Mouse (Mus musculus) heart, adult 2 months (tissue): Measurements from ENCODE around the gene Sfrp4. TPM values are rescaled to one million over a fixed set of nuclear protein-coding genes. Genes with fewer than 3 reads are reported as not detected.

Experiments used
- DNase-seq, 2 experiments: peaks; one replicate each; pipeline ENCODE4 v3.0.0; 2021
- H3K27ac ChIP-seq: fragments of 200-600 bp; 2 replicates; pipeline ENCODE4 v1.8.1; 2022
- H3K27me3 ChIP-seq: fragments of 200-500 bp; 2 replicates; pipeline ENCODE4 v1.6.1; 2012; ENCODE audit warnings: mild to moderate bottlenecking, low read length, inconsistent platforms, mixed read lengths; ENCODE audit not compliant: control insufficient read depth, insufficient read depth
- H3K36me3 ChIP-seq: fragments of 200-500 bp; 2 replicates; pipeline ENCODE4 v1.6.1; 2012; ENCODE audit warnings: low read length, inconsistent platforms; ENCODE audit not compliant: control insufficient read depth, insufficient read depth
- H3K4me1 ChIP-seq: fragments of 200-500 bp; 2 replicates; pipeline ENCODE4 v1.6.1; 2011; ENCODE audit warnings: low read length; ENCODE audit not compliant: control insufficient read depth, insufficient read depth
- H3K4me3 ChIP-seq: fragments of 200-600 bp; 2 replicates; pipeline ENCODE4 v1.8.1; 2022
- H3K79me2 ChIP-seq: fragments of 200-500 bp; replicated peaks from 2 replicates; pipeline ENCODE4 v1.6.1; 2012; ENCODE audit warnings: mild to moderate bottlenecking, inconsistent platforms, low read length, moderate library complexity, mixed read lengths; ENCODE audit not compliant: control insufficient read depth, insufficient read depth
- H3K9ac ChIP-seq: fragments of 200-500 bp; 2 replicates; pipeline ENCODE4 v1.6.1; 2012; ENCODE audit warnings: low read depth, mild to moderate bottlenecking, control low read depth, inconsistent platforms, low read length, mixed read lengths
- CTCF ChIP-seq: fragments of 200-600 bp; IDR thresholded peaks from 2 replicates; pipeline ENCODE4 v1.8.1; 2022; ENCODE audit warnings: antibody characterized with exemption, mild to moderate bottlenecking, moderate library complexity
- EP300 ChIP-seq: fragments of 200-500 bp; IDR thresholded peaks from 2 replicates; pipeline ENCODE4 v1.6.1; 2011; ENCODE audit warnings: low read depth, low read length, control low read depth; ENCODE audit not compliant: insufficient read depth
- POLR2A ChIP-seq: fragments of 200-500 bp; IDR thresholded peaks from 2 replicates; pipeline ENCODE4 v1.6.1; 2011; ENCODE audit warnings: mild to moderate bottlenecking, low read depth, low read length, control low read depth; ENCODE audit not compliant: insufficient read depth
- intact Hi-C: fragments of 180-260 bp; cut with DNase I; formaldehyde crosslinking; loops from one replicate; pipeline ENCODE4 v1.15.1; 2025
- polyA plus RNA-seq: library from polyadenylated mRNA; depleted of rRNA; stranded (reverse); fragments of >200 nt; gene quantifications from 2 replicates; pipeline ENCODE4 v1.2.3, GENCODE M21; 2012; rRNA removed
- total RNA-seq, 2 experiments: library from RNA; stranded (reverse); gene quantifications; 2 replicates each; pipeline ENCODE4 v1.2.3; 2021

Gene Sfrp4
- total and polyA plus RNA-seq, 3 experiments: 0.31 to 1.3 (median 0.32) TPM

DNA sequence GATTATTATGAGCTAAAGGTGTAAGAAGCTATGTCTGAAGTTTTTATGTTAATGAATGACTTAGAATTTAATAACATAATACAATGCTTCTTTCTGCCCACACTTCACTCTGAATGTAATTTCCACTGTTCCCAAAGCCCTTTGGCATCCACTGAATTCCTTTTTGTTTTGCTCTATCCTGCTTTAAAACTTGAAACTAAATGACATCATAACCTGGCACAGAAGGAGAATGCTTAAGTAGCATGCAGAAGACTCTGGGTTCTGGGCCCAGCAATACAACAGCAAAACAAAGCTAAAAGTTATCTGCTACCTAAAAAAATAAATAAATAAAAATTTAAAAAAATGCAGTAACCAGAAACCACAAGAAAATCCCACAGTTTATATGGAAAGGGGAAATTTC, 51.7 kb downstream of the Sfrp4 start:
- Histone ChIP-seq H3K27me3 (no peaks in the 10 kb centered on the region), H3K9ac (no peak overlapping the region), H3K36me3 (no peaks in the 10 kb centered on the region), H3K4me3 (no peak overlapping the region), H3K79me2 (no peaks in the 10 kb centered on the region), H3K27ac (no peak overlapping the region), H3K4me1 (no peaks in the 10 kb centered on the region)
- TF ChIP-seq POLR2A (no peak), EP300 (no peak), CTCF (no peak)
- intact Hi-C loops: no loop called here
- no peak for DNase-seq

Other genes starting within 250 kb of the Sfrp4 start
- gene Stard3nl, start 227.3 kb upstream of the Sfrp4 start, total RNA-seq: 10 to 100 TPM; 13.3 to 14.6 TPM
- gene Stard3nl, start 227.3 kb upstream of the Sfrp4 start, polyA plus RNA-seq: 14.6 and 20.4 TPM in 2 replicates
- 10 to 100 TPM; 14.1 to 20.4 TPM for gene Epdr1, start 3.2 kb upstream of the Sfrp4 start, total RNA-seq
- gene Epdr1, start 3.2 kb upstream of the Sfrp4 start, polyA plus RNA-seq: 23.3 and 29.9 TPM in 2 replicates
- not detected for gene Nme8, start 74.7 kb downstream of the Sfrp4 start, total RNA-seq
- not detected in 2 replicates for gene Nme8, start 74.7 kb downstream of the Sfrp4 start, polyA plus RNA-seq
- gene Gpr141, start 201.2 kb downstream of the Sfrp4 start, total RNA-seq: not detected
- gene Gpr141, start 201.2 kb downstream of the Sfrp4 start, polyA plus RNA-seq: 0.64 TPM in 1 of 2 replicates, not detected in the other